Mouse (Mus musculus): ENCODE data around the gene Ccnt2. TPM values are rescaled to one million over a fixed set of nuclear protein-coding genes. Genes with fewer than 3 reads are reported as not detected.

Gene Ccnt2
- 63.2 TPM for polyA plus RNA-seq (2014; fragmentation: Illumina TruSeq; extraction: RNeasy Lipid Tissue Mini Kit (QIAGEN cat#74804); ENCODE audit: low read depth, low replicate concordance)

DNA sequence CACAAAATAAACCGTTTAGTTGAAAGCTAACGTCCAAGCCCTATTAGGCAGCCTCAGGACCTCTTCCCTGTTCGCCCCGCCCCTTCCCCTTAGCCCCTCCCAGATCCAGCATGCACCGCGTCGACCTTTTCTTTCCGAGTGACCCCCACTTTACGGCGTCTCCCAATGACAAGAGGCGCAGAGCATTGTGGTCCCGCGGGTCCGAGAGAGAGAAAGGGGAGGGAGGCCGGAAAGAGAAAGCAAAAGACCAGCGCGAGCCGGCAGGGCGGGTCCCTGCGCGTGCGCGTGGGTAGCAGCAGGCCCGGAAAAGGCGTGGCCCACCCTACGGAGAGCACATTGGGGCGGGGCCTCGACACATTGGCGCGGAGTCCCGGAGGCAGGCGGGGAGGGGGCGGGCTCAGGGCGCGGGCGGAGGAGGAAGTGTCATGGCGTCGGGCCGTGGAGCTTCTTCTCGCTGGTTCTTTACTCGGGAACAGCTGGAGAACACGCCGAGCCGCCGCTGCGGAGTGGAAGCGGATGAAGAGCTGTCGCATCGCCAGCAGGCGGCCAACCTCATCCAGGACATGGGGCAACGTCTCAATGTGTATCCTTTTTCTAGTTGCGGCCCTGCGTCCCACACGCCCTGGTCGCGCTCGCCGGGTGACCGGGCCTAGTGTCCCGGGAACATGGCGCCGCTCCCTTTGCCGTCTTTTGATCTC is at the start of gene Ccnt2:
Gene Ccnt2, plus strand, starts transcription at position 362 of the 698 bp plus-strand sequence.

DNA sequence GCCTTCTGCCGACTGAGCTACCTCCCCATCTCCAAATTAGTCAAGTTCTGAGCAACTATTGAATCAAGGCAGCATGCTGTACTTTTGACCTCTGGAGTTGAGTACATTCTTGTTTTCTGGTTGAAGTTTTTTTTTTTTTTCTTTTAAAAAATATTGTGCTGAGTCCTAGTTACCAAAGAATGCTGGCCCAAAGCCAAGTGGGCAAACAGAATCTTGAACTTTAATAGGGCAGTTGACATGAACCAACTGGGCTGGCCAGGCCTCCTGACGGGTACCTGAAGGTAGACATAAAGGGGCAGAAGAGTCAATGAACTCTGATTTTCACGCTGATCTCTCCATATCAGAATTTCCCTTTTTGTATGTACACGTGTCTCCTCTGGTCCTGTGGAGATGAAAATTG is 44.9 kb upstream of the Ccnt2 start, which contains the start of gene Acmsd:
Gene Acmsd, plus strand, starts transcription at position 318 of the 400 bp plus-strand sequence.

DNA sequence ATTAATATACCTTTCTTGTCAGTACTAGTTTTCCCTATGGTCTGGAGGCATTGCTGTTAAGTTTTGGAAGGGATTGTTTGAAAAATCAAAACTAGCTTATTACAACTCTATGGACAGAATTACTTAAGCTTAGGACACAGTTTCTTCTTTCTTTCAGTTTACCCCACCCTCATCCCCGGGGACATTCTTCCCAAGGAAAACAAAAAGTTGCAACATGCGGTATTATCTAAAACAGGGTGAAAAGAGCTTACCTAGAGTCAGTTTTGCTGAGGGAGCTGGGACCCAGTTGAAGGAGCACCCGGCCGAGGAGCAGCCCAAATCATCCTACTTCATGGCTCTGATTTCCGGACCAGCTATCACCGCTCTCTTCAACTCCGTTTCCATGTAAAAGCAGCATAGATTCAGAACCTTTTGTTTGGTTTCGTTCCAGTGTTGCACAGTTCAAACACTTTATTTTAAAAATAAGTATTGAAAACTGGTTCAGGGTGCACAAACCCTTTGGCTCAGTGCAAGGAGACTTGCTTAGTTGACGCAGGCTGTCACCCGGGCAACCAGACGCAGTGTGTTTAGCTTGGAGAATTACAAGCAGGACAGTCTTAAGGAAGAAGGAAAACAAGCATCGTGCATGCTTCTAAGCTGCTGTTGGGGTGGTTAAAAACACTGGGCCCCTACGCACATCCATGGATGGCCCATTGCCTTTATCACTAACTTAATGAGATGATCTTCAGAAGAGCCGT is 80.7 kb downstream of the Ccnt2 start, which contains the start of gene Map3k19:
Gene Map3k19, minus strand, starts transcription at position 546 of the 737 bp plus-strand sequence.

Other genes starting within 250 kb of the Ccnt2 start
- gene Tmem163, start 94.6 kb upstream of the Ccnt2 start, polyA plus RNA-seq (2014; fragmentation: Illumina TruSeq; extraction: RNeasy Lipid Tissue Mini Kit (QIAGEN cat#74804); ENCODE audit: low read depth, low replicate concordance) = not detected
- not detected for gene Acmsd, start 44.8 kb upstream of the Ccnt2 start, polyA plus RNA-seq (2014; fragmentation: Illumina TruSeq; extraction: RNeasy Lipid Tissue Mini Kit (QIAGEN cat#74804); ENCODE audit: low read depth, low replicate concordance)
- not detected for gene Map3k19, start 80.9 kb downstream of the Ccnt2 start, polyA plus RNA-seq (2014; fragmentation: Illumina TruSeq; extraction: RNeasy Lipid Tissue Mini Kit (QIAGEN cat#74804); ENCODE audit: low read depth, low replicate concordance)
- gene Rab3gap1, start 94.6 kb downstream of the Ccnt2 start, polyA plus RNA-seq (2014; fragmentation: Illumina TruSeq; extraction: RNeasy Lipid Tissue Mini Kit (QIAGEN cat#74804); ENCODE audit: low read depth, low replicate concordance) = 85.4 TPM